Mouse (Mus musculus): ENCODE data around the gene Gal3st1.
"Not testable (repeated sequence)": the region's sequence is repeated elsewhere in the genome, so short reads cannot be mapped to it uniquely, and the experiment has no call there.

Gene Gal3st1

DNA sequence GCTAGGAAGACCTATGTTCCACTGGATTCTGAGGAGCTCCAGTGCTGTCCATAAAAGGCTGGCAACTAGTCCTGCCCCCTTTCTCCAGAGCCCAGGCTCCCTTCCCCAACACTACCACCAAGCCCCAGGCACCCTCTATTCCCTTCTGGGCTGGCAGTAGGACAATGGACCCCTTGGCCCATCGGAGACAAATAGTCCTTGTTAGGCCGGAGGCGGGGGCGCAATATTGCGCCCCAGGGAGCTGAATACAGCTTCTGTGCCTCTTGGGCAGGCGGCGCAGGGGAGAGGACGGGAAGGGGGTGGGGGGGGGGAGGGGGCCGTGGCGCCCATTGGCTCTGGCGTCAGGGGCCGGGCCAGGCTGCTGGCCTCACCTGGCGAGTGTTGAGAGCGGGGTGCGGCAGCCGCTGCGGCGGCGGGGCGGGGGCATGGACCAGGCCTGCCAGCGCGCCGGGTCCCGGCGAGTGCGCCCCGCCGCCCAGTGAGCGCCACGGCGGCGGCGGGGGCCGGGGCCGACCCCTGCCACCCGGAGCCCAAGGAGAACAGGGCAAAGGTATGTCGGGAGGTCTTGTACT, at the start of gene Gal3st1:
Gal3st1 (plus strand) TSS at position 346 of the 572 bp plus-strand sequence.
- peak; percentile 66 for DNase-seq

GRCm38 (mm10) chr11:3933756-3934285, 49.6 kb upstream of the Gal3st1 start:
- DNase-seq: peak; percentile 40

- peak; percentile 45 for DNase-seq
Measured at GRCm38 (mm10) chr11:3935135-3935534, 48.3 kb upstream of the Gal3st1 start.

DNA sequence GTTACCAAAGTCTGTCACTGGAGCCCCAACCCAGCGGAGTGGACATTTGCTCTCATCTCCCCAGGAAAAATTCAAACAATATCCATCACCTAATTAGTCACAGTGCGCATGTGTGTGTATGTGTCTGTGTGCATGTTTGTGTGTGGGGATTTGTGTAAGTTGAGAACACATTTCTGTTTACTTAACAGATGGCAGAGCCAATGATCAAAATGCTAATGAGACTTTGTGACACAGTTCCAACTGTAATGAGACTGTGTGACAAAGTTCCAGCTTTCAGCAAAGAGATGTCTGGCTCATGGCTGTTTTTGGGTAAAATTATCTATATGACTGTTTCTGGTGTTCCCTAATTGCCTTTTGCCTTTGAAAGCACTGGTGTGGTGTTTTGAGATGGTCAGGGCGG, 47.1 kb upstream of the Gal3st1 start:
- no peak for DNase-seq

- DNase-seq: peak; percentile 73
Measured at GRCm38 (mm10) chr11:3937321-3937874, 46.0 kb upstream of the Gal3st1 start.

DNA sequence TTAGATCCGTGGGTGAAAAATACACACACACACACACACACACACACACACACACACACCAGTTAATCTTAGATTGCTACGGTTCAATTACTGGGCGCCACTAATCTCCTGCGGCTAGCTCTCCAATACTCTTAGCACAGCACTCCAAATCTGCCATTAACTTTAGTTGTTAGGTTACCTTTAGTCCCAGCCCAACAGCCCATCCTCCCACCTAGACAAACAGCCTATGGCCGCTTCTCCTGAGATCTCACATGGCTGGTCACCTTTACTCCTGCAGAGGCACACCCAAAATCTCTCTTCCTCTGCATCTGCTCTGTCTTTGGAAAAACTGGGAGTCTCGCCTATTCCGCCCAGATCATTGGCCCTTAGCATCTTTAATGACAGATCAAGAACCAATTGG, 42.1 kb upstream of the Gal3st1 start:
- no peak for DNase-seq

GRCm38 (mm10) chr11:3946386-3946785, 37.0 kb upstream of the Gal3st1 start:
- no peak for DNase-seq

GRCm38 (mm10) chr11:3954876-3955275, 28.6 kb upstream of the Gal3st1 start:
- DNase-seq: not testable (repeated sequence)

GRCm38 (mm10) chr11:3955371-3955770, 28.1 kb upstream of the Gal3st1 start:
- not testable (repeated sequence) for DNase-seq

DNA sequence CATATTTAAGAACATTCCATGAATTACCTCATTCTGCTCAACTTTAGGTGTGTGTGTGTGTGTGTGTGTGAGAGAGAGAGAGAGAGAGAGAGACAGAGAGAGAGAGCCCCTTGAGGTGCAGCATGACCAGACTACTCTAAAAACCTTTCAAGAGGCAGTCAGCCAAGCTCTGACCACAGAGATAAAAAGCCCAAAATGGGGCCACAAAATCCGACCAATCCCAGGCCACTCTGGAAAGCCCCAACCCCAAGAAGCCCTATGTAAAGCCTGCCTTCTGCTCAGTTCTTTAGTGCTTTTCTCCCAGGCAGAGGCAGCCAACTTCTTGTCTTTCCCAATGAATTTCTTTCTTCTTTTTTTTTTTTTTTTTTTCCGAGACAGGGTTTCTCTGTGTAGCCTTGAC, 22.5 kb upstream of the Gal3st1 start:
- no peak for DNase-seq

DNA sequence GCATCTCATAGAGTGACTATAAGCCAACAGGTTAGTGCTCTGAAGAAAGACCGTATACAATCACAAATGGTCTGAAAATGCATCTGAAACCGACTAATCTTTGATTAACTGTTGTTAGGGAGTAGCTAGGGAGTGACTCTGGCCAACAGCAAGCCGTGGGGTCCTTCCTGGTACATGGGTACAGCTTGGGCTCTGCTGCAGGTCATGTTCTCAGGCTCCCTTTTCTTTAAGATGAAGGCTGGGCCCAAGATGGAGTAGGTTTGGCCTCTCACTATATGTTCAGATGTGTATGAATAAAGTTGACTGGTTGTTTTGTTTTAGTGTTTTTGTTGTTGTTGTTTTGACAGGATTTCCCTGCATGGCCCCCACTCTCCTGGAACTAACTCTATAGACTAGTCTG, 21.7 kb upstream of the Gal3st1 start:
- DNase-seq: no peak

- DNase-seq: no peak
Measured at GRCm38 (mm10) chr11:3963155-3963554, 20.3 kb upstream of the Gal3st1 start.

GRCm38 (mm10) chr11:3963610-3964415, 19.6 kb upstream of the Gal3st1 start, which contains the start of gene Pes1:
Pes1 (plus strand) TSS chr11:3963975.
- DNase-seq: peak; percentile 92

- DNase-seq: no peak
Measured at GRCm38 (mm10) chr11:3964416-3965172, 18.8 kb upstream of the Gal3st1 start.

DNA sequence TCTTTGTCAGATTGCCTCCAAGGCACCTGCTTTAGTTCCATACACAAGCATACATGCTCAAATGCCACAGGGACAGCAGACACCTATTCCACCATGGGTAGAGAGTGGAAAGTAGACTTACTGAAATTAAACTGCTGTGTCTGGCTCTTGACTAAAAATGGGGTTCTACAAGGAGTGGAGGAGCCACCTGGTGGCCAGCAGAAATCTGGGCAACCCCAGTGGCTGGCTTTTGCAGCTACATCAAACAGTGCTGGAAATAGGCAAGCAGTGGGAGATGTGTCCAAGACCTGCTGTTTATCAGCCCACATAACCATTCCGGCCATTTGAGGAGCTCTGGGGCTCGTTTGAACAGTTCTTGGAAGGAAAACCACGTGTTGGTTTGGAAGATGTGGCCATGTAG, 13.6 kb upstream of the Gal3st1 start:
- peak; percentile 53 for DNase-seq

GRCm38 (mm10) chr11:3970361-3970760, 13.1 kb upstream of the Gal3st1 start:
- peak; percentile 2 for DNase-seq

GRCm38 (mm10) chr11:3973081-3973480, 10.4 kb upstream of the Gal3st1 start:
- DNase-seq: no peak

DNA sequence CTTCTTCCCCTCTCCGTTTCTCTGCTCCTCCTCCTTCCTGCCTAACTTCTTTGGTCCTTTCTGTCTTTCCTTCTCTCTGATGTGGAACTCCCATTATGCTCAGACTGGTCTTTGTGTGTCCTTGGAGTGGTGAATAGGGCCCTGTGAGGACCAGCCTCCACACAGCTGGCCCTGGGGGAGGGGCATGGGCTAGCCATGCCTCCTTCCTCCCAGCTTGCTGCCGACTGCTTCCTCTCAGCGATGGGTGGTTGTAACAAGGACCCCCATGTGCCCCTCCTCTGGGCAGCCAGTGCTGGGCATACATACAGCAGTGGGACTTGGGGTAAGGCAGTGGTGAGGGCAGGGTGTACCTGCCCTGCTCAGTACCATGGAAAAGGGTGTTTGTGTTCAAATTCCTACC, 9.1 kb upstream of the Gal3st1 start:
- no peak for DNase-seq

DNA sequence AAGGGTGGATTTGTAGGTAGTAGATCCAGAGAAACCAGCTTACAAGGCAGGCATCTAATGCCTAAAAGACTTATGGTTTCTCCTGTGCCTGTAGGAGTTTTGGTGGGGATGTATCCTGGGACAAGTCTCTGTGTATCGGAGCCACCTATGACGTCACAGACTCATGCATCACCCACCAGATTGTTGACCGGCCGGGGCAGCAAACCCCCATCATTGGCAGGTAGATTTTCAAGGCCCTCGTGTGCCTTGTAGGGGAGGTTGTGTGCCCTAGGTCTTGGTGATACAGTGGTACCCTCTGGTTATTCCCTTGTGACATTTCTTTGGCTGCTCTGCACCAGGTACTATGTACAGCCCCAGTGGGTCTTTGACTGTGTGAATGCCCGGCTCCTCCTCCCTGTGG, 6.8 kb upstream of the Gal3st1 start, which contains the start of gene 4930556J24Rik:
4930556J24Rik (minus strand) TSS at position 101 of the 400 bp plus-strand sequence.
- DNase-seq: no peak

DNA sequence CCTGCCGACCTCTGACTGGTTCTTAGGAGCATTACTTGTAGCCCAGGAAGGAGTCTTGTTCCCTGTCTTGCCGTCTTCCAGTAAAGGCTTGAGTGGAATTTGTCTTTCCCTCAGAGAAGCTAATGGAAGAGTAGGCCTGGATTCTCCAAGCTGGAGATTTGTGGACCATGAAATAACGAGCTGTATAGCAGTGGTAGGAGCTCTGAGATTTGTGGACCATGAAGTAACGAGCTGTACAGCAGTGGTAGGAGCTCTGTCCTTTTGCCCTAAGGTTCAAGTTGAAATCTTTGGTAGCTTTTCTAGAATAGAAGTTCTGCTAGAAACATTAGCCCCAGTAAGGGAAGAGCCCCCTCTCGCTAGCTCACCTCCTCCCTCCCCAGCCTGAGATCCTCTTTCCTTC, 5.0 kb upstream of the Gal3st1 start:
- DNase-seq: no peak

GRCm38 (mm10) chr11:3981536-3981935, 1.9 kb upstream of the Gal3st1 start:
- no peak for DNase-seq

DNA sequence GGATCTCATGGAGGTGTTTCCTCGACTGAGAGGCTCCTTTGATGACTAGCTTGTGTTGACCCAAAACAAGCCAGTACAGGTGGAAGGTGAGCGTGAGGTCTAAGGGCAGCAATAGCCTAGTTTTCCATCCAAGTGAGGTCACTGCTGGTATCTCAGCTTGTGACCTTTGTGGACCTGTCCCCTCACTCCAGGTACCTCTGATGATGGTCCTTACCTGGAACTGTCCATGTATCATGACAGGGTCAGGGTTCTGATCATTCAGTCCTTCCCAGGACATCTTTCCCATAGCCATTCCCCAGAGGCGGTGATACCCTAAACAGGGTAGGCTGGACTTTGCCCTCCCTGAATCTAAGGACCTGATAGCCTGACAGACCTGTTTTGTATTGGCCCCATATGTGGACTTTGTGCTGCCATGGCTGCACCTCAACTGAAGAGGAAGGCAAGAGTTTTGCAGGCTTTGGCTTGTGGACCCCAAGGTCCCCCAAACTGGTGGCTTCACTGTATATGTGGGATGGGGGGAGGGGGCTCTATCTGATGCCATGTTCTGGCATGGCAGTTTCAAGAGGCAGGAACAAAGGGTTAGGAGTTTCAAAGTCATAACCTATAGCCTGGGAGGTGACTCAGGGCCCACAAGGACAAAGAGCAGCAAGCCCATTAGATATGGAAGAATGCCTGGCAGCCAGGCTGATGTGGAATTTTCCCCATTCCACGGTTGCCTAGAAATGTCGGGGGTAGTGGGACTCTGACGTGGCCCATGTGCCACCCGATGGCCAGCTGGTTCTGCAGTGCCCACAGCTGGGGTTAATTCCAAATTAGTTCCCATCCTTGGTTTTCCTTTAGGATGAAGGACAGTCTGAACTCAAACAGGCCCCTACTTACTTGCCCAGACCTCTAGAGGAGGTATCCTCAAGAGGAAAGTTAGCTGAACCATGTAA, 894 bp upstream of the Gal3st1 start:
- peak; percentile 69 for DNase-seq

Data from kidney, adult 18-20 months (tissue).